Mouse (Mus musculus) spleen, adult 2 months (tissue): Measurements from ENCODE around the gene Esp36. TPM values are rescaled to one million over a fixed set of nuclear protein-coding genes. Genes with fewer than 3 reads are reported as not detected.
"Not testable (repeated sequence)": the region's sequence is repeated elsewhere in the genome, so short reads cannot be mapped to it uniquely, and the experiment has no call there.

Source experiments
- DNase-seq, 2 experiments: peaks; one replicate each; pipeline versions ENCODE4 v3.0.0 to v3.0.0-alpha.2; 2012 to 2021; ENCODE audit warnings: low spot score in 2 of 2, low read depth in 1 of 2
- H3K27ac ChIP-seq: fragments of 200-500 bp; 2 replicates; pipeline ENCODE4 v1.5.1; 2012; ENCODE audit warnings: low read length, inconsistent platforms; ENCODE audit not compliant: insufficient read depth
- H3K27me3 ChIP-seq: fragments of 200-500 bp; 2 replicates; pipeline ENCODE4 v1.6.1; 2012; ENCODE audit warnings: mild to moderate bottlenecking, moderate library complexity, low read length, inconsistent platforms; ENCODE audit not compliant: control insufficient read depth, insufficient read depth
- H3K36me3 ChIP-seq: fragments of 200-500 bp; 2 replicates; pipeline ENCODE4 v1.6.1; 2012; ENCODE audit warnings: mild to moderate bottlenecking, low read length, inconsistent platforms; ENCODE audit not compliant: control insufficient read depth, insufficient read depth
- H3K4me1 ChIP-seq: fragments of 200-500 bp; 2 replicates; pipeline ENCODE4 v1.6.1; 2011; ENCODE audit warnings: inconsistent platforms; ENCODE audit not compliant: control insufficient read depth, insufficient read depth, insufficient read length
- H3K4me3 ChIP-seq: fragments of 200-500 bp; 2 replicates; pipeline ENCODE4 v1.5.1; 2011; ENCODE audit warnings: mild to moderate bottlenecking, inconsistent platforms; ENCODE audit not compliant: insufficient read depth, insufficient read length; ENCODE audit errors: extremely low read depth
- CTCF ChIP-seq: fragments of 200-500 bp; IDR thresholded peaks from 2 replicates; pipeline ENCODE4 v1.5.1; 2011; ENCODE audit warnings: mild to moderate bottlenecking, inconsistent platforms; ENCODE audit not compliant: insufficient read depth, insufficient read length, insufficient replicate concordance; ENCODE audit errors: extremely low read depth
- POLR2A ChIP-seq: fragments of 200-500 bp; IDR thresholded peaks from 2 replicates; pipeline ENCODE4 v1.6.1; 2011; ENCODE audit warnings: low read depth, low read length, inconsistent platforms
- WGBS: fragments of 180-500 bp; shearing (Covaris S2); methylation state at CpG from one replicate; pipeline ENCODE4 v1.1.7; 2018; 5-methylcytosine and 5-hydroxymethylcytosine counted together
- polyA plus RNA-seq: library from polyadenylated mRNA; depleted of rRNA; stranded (reverse); fragments of >200 nt; gene quantifications from 2 replicates; pipeline ENCODE4 v1.2.3, GENCODE M21; 2012; rRNA removed

The Esp36 gene
- not detected in 2 replicates for polyA plus RNA-seq

- Histone ChIP-seq H3K4me1 (no peaks in the 10 kb centered on the region), H3K27ac (no peak within 1 kb of the TSS), H3K27me3 (no peaks in the 10 kb centered on the region), H3K4me3 (no peak within 1 kb of the TSS), H3K36me3 (no peaks in the 10 kb centered on the region)
- 84% methylated on average over 2 of the region's 2 CpGs for WGBS
- no peak for DNase-seq
- TF ChIP-seq POLR2A (no peak), CTCF (no peak)
These were observed at the start of gene Esp36 for GRCm38 (mm10) chr17:38420085-38420484. Esp36 (minus strand) TSS chr17:38420185.

DNA sequence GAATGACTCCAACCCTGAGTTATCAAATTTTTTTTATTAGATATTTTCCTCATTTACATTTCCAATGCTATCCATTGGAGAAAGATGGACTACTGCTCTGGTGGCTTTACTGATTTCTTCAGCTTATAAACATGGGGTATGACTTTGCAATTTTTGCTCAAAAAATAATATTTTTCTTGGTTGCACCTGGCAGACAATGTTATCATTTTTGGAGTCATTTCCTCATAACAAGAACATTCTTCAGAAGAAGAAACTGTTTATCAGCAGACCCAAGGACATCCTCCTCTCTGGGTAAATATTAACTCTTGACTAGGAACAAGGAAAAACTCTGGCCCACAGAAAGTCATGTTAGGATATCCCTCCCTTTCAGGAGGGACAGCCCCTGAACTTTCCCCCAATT, 36.2 kb upstream of the Esp36 start:
- H3K27ac ChIP-seq, H3K36me3 ChIP-seq, H3K4me1 ChIP-seq, H3K4me3 ChIP-seq, H3K27me3 ChIP-seq, DNase-seq: not testable (repeated sequence)

DNA sequence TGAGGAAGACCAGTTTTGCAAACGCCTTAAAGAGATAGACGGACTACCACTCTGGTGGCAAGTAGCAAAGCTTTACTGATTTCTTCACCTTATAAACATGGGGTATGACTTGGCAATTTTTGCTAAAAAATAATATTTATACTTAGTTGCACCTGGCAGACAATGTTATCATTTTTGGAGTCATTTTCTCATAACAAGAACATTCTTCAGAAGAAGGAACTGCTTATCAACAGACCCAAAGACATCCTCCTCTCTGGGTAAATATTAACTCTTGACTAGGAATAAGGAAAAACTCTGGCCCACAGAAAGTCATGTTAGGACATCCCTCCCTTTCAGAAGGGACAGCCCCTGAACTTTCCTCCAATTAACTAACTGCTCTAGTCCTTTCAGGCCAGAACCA, 30.7 kb upstream of the Esp36 start:
- no peak for DNase-seq
- H3K4me1 ChIP-seq: no peaks in the 10 kb centered on the region
- H3K36me3 ChIP-seq: no peaks in the 10 kb centered on the region
- TF ChIP-seq POLR2A (no peak), CTCF (no peak)
- H3K27me3 ChIP-seq: no peaks in the 10 kb centered on the region
- H3K4me3 ChIP-seq: no peak overlapping the region
- 84% methylated on average over 2 of the region's 2 CpGs for WGBS
- H3K27ac ChIP-seq: no peak overlapping the region

- Histone ChIP-seq H3K36me3 (no peaks in the 10 kb centered on the region), H3K27ac (no peak overlapping the region), H3K4me3 (no peak overlapping the region), H3K4me1 (no peaks in the 10 kb centered on the region), H3K27me3 (no peaks in the 10 kb centered on the region)
- WGBS: 74% methylated on average over 3 of the region's 3 CpGs
- no peak for TF ChIP-seq POLR2A
- no peak for TF ChIP-seq CTCF
- no peak for DNase-seq
These were observed 13.8 kb downstream of the Esp36 start for GRCm38 (mm10) chr17:38406135-38406534.

- Histone ChIP-seq H3K27me3 (no peaks in the 10 kb centered on the region), H3K4me1 (no peaks in the 10 kb centered on the region), H3K4me3 (no peak overlapping the region), H3K27ac (no peak overlapping the region), H3K36me3 (no peaks in the 10 kb centered on the region)
- no peak for DNase-seq
- no peak for TF ChIP-seq CTCF
- no peak for TF ChIP-seq POLR2A
- WGBS: 65% methylated on average over 2 of the region's 2 CpGs
These were observed 28.2 kb downstream of the Esp36 start for GRCm38 (mm10) chr17:38391821-38392220.

Other genes starting within 250 kb of the Esp36 start
- not detected in 2 replicates for gene Olfr134, start 248.8 kb downstream of the Esp36 start, polyA plus RNA-seq
- gene Olfr135, start 215.8 kb downstream of the Esp36 start, polyA plus RNA-seq: not detected in 2 replicates
- not detected in 2 replicates for gene Olfr138, start 159.2 kb downstream of the Esp36 start, polyA plus RNA-seq
- gene Olfr137, start 112.6 kb downstream of the Esp36 start, polyA plus RNA-seq: not detected in 2 replicates
- gene Olfr136, start 90.4 kb downstream of the Esp36 start, polyA plus RNA-seq: not detected in 2 replicates
- not detected in 2 replicates for gene Esp34, start 134.0 kb upstream of the Esp36 start, polyA plus RNA-seq
- not detected in 2 replicates for gene Esp31, start 219.3 kb upstream of the Esp36 start, polyA plus RNA-seq